Mouse (Mus musculus): ENCODE data around the gene Rhox3f.
"Not testable (repeated sequence)": the region's sequence is repeated elsewhere in the genome, so short reads cannot be mapped to it uniquely, and the experiment has no call there.

The Rhox3f gene

DNA sequence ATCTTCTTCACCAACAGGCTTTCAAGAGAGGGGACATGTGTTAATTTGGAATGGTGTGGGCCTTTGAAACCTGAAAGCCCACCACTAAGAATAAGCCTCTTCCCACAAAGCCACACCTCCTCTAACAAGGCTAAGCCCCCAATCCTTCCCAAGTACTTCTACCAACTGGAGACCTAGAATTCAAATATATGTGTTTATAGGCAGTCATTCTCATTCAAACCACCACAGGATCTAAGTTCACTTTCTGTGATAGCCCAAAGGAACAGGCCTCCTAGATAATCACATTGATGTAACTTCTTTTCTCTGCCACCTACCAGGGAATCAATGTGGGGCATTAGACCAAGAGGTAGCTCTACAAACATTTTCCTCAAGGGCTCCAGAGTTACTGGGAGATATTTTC lies at the start of gene Rhox3f:
Gene Rhox3f, plus strand, starts transcription at position 301 of the 400 bp plus-strand sequence.
- not testable (repeated sequence) for DNase-seq (ENCODE audit: low spot score)

DNA sequence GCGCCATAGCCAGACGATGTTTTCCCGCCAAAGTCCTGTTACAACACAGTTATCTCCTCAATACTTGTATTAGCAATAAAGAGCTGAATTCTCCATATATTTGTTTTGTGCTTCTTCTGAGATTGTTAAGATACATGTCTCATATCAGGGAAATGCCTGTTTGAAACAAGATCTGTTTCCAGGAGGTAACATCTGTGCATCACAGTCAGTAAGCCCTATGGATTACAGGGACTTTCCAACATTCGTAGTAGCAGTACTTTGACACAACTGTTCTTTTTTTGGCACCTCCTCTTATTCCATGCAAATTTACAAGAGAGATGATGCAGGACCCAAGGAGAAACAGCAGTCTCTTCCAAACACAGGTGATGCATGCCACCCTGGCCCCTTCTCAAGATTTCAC lies 39.1 kb upstream of the Rhox3f start, which contains the start of gene Rhox3e:
Gene Rhox3e, plus strand, starts transcription at position 301 of the 400 bp plus-strand sequence.
- DNase-seq (ENCODE audit: low spot score), result not testable (repeated sequence)

DNA sequence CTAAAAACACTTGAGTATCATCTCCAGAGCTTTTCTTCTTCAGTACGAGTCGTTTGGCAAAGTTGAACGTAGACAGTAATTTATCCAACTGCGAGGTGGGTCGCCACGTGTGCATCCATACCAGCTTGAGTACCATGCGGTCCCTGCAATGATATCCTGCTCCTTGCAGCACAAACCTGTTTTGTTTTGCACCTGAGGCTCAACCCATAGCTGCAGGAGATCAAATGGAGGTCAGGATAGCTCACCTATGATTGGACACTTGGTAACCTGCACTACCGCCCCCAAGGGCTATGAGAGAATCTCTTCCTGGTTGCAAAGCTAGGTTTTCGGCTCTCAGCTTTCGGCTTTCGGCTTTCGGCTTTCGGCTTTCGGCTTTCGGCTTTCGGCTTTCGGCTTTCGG lies 23.7 kb upstream of the Rhox3f start, which contains the start of gene Rhox4e:
Gene Rhox4e, plus strand, starts transcription at position 301 of the 400 bp plus-strand sequence.
- not testable (repeated sequence) for DNase-seq (ENCODE audit: low spot score)

DNA sequence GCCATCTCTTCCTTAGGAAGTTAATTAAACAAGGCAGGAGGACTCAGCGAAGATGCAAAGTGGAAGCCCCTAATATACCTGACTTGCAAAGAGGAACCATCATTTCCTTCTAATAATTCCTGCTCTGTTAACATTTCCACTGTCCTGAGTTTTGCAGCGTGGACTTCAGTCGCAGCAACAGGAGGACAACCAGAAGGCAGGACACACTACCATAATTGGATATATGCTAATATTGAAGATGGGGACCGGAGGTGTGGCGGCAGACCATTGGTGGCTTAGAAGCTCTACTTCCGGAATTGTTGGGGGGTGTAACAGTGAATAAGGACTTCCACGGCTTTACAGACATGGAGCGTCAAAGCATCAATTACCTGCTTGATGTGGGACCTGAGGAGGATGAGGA lies 9.7 kb upstream of the Rhox3f start, which contains the start of gene Rhox2f:
Gene Rhox2f, plus strand, starts transcription at position 301 of the 400 bp plus-strand sequence.
- not testable (repeated sequence) for DNase-seq (ENCODE audit: low spot score)

DNA sequence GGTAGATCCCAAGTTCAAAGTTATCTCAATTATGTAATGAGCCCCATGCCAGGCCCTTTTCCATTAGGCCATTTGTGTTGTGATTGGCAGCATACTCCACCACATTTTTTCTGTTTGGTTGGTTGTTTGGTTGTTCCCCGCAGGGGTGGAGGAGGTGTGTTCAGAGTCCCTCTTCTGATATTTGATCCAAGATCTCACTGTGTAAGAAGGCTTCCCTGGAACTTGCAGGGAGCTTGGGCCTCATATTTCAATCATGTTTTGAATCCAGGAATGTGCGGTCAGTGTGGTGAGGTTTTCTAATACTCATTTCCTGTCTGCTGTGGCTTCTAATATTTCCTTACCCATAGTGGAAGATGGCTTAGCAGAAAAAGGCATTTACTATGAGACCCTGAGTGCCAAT lies 8.2 kb upstream of the Rhox3f start:
- DNase-seq (ENCODE audit: low spot score), result not testable (repeated sequence)

DNA sequence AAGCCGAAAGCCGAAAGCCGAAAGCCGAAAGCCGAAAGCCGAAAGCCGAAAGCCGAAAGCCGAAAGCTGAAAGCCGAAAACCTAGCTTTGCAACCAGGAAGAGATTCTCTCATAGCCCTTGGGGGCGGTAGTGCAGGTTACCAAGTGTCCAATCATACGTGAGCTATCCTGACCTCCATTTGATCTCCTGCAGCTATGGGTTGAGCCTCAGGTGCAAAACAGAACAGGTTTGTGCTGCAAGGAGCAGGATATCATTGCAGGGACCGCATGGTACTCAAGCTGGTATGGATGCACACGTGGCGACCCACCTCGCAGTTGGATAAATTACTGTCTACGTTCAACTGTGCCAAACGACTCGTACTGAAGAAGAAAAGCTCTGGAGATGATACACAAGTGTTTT lies 26.8 kb downstream of the Rhox3f start, which contains the start of gene Rhox4f:
Gene Rhox4f, minus strand, starts transcription at position 101 of the 400 bp plus-strand sequence.
- not testable (repeated sequence) for DNase-seq (ENCODE audit: low spot score)

DNA sequence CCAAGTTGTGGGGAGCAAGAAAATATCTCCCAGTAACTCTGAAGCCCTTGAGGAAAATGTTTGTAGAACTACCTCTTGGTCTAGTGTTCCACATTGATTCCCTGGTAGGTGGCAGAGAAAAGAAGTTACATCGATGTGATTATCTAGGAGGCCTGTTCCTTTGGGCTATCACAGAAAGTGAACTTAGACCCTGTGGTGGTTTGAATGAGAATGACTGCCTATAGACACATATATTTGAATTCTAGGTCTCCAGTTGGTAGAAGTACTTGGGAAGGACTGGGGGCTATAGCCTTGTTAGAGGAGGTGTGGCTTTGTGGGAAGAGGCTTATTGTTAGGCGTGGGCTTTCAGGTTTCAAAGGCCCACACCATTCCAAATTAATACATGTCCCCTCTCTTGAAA lies 47.7 kb downstream of the Rhox3f start, which contains the start of gene Rhox3g:
Gene Rhox3g, minus strand, starts transcription at position 101 of the 400 bp plus-strand sequence.
- not testable (repeated sequence) for DNase-seq (ENCODE audit: low spot score)

Measured in T-cell, adult 2 months (primary cell).